Mouse (Mus musculus) embryo, embryonic 10 days (tissue): Measurements from ENCODE around the gene Rrm2.
A peak's percentile ranks its signal among the peaks of the same experiment; 100 is the strongest.

Source experiments
- DNase-seq: peaks from one replicate; pipeline ENCODE4 v3.0.0-alpha.2; 2015; ENCODE audit warnings: low spot score

Rrm2 gene

DNA sequence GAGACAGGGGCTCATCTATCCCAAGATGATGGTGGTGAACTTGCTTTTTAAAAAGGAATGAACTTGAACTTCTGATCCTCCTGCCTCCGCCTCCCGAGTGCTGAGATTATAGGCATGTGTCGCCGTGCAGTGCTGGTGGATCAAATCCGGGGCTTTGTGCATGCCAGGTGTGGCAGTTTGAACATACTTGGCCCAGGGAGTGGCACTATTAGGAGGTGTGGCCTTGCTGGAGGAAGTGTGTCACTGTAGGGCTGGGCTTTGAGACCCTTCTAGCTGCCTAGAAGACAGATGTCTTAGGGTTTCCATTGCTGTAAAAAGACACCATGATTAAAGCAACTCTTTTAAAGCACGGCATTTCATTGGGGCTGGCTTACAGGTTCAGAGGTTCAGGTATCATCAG lies 42.5 kb downstream of the Rrm2 start:
- no peak for DNase-seq

DNA sequence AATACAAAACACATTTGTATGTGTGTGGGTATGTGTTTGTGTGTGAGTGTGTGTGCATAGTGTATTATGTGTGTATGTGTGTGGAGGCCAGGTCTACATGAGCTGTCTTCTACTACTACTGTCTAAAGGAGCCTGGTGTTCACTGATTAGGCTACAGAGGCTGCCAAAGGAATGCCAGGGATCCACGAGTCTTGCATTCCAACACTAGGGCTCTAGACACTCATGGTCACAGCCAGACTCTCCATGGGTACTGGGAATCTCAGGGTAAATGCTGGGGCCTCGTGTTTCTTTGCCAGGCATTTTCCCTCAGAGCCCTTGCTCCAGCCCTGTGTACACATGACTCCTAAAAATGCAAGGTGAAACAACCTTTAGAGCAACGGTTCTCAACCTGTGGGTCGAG lies 45.6 kb downstream of the Rrm2 start:
- no peak for DNase-seq

DNA sequence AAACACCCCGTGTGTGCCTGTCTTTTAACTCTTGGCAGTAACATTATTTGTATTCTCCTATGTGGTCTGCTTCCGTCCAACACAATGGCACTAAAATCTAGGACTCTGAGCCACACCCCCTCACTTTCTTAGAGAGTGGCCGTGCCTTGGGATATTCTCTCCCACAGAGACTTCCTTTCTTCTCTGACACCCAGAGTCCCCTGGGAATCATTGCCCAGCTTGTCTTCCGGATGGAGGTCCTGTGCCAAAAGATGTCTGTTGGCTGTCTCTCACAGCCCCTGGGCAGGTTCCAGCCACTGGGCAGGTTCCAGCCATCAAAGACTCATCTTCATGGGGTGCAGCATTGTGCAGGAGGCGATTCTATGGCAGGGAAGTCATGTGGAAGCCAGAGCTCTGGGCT lies 46.7 kb downstream of the Rrm2 start:
- no peak for DNase-seq

DNA sequence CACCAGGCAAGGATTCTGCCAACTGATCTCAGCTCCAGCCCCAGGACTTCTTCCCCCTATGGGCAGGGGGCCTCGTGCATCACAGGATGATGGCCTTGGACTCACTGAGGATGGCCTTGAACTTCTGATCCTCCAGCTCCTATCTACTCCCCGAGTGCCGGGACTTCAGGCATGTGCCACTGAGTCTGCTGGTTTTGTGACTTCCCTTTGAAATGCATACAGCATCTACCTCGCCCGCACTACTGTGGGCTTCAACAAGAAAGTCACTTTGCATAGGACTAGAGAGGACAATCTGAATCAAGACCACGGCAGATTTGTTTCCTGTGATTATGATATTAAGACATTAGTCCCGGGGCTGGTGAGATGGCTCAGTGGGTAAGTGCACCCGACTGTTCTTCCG lies 47.4 kb downstream of the Rrm2 start:
- DNase-seq = no peak

DNA sequence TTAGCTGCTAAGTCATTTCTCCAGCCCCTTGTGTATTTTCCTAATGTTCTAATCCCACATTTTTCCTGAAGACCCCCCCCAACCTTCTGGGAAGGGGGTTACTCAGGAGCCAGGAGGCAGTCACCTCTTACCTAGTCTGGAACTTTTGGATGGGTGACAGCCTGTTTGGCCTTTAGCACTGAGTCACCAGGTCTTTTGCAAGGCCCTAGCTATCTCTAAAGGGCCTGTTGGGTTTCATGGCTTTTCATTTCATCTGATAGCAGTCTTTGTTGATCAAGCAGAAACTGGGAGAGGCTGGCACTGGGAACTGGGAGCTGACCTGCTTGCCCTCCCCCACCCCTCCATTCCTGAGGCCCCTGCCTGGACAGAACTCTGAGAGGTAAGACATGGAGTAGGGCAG lies 49.3 kb downstream of the Rrm2 start:
- no peak for DNase-seq

DNA sequence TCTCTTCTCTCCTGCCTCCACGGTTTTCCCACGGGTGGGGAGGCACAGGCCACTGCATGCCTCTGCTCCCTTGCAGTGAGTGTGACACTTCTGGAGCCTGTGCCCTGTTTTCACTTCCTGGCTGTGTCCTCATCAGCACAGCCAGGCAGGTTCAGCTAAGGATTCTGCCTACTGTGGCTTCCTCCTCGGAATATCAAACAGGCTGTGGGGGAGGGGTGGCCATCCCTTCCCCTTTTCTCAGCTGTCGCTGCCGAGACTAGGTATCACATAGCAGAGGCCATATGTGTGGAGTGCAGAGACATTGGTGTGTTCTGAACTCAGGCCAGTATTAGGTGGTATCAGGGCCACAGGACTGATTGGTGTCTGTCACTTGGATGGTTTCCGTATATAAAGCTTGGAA lies 50.3 kb downstream of the Rrm2 start:
- DNase-seq = peak; percentile 62

DNA sequence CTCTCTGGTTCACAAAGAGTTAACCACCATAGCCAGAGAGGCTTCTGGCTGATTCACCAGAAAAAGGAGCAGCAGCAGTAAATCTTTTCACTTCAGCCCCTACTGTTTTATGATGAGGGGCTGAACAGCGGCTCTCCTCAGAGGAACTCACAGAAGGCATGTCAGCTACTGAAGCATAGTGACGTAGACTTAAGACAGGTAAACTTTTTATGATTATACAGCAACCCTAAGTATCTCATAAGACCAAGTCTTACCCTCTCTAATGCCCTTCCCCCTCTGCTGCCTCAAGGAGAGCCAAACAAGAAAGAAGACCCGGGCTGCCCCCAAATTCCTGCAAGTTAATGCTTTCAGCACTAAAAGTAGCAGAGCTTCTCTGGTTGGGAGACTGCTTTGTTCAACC lies 54.2 kb downstream of the Rrm2 start:
- DNase-seq = peak; percentile 46
